Mouse (Mus musculus) cerebellum, adult 2 months (tissue): ENCODE results near the gene Ppp6r2.

Source experiments
- CTCF ChIP-seq: fragments of 200-500 bp; IDR thresholded peaks from 2 replicates; pipeline ENCODE4 v1.5.1; 2011; ENCODE audit warnings: low read depth, mild to moderate bottlenecking, control low read depth, low read length, moderate library complexity, borderline replicate concordance; ENCODE audit not compliant: insufficient read depth
- POLR2A ChIP-seq: fragments of 200-500 bp; IDR thresholded peaks from 2 replicates; pipeline ENCODE4 v1.6.1; 2011; ENCODE audit warnings: low read length, control low read depth, borderline replicate concordance; ENCODE audit not compliant: insufficient read depth

GRCm38 (mm10) chr15:89323656-89324055 lies 112.3 kb downstream of the Ppp6r2 start:
- TF ChIP-seq CTCF (no peak), POLR2A (no peak)
